Mouse (Mus musculus) embryonic facial prominence, embryonic 10.5 days (tissue): ENCODE data around the gene Cntln. TPM values are rescaled to one million over a fixed set of nuclear protein-coding genes. Genes with fewer than 3 reads are reported as not detected.

ENCODE experiments used
- DNase-seq: peaks from one replicate; pipeline ENCODE4 v3.0.0-alpha.2; 2017; ENCODE audit warnings: low spot score
- H3K27ac ChIP-seq: fragments of 300-500 bp; sonication (generic); replicated peaks from 2 replicates; pipeline ENCODE4 v1.5.1; 2016; ENCODE audit warnings: mild to moderate bottlenecking
- H3K27me3 ChIP-seq: fragments of 300-500 bp; sonication (generic); replicated peaks from 2 replicates; pipeline ENCODE4 v1.6.1; 2016; ENCODE audit warnings: low read depth, mild to moderate bottlenecking; ENCODE audit not compliant: poor library complexity, severe bottlenecking
- H3K36me3 ChIP-seq: fragments of 300-500 bp; sonication (generic); replicated peaks from 2 replicates; pipeline ENCODE4 v1.6.1; 2016; ENCODE audit warnings: mild to moderate bottlenecking, moderate library complexity
- H3K4me1 ChIP-seq: fragments of 300-500 bp; sonication (generic); 2 replicates; pipeline ENCODE4 v1.6.1; 2016
- H3K4me3 ChIP-seq: fragments of 300-500 bp; sonication (generic); 2 replicates; pipeline ENCODE4 v1.5.1; 2016; ENCODE audit warnings: mild to moderate bottlenecking, moderate library complexity
- H3K9me3 ChIP-seq: fragments of 300-500 bp; sonication (generic); 2 replicates; pipeline ENCODE4 v1.6.1; 2016; ENCODE audit warnings: mild to moderate bottlenecking
- whole genome bisulfite sequencing: fragments of 180-500 bp; shearing (Covaris S2); methylation state at CpG from one replicate; pipeline ENCODE4 v1.1.7; 2016; 5-methylcytosine and 5-hydroxymethylcytosine counted together
- polyA plus RNA-seq: library from polyadenylated mRNA; unstranded; fragments of >200 nt; fragmentation: Nextera tagmentation; extraction: Ambion mirVana; gene quantifications from 2 replicates; pipeline ENCODE4 v1.2.1, GENCODE M21; 2016

Cntln gene
- polyA plus RNA-seq, 1 experiment from 2014 or later, result 6.5 TPM

- no peaks in the 10 kb centered on the region for H3K9me3 ChIP-seq
- DNase-seq, result no peak
- WGBS, result 86% methylated on average over 4 of the region's 4 CpGs
- no peaks in the 10 kb centered on the region for H3K27me3 ChIP-seq
- H3K36me3 ChIP-seq, result no peaks in the 10 kb centered on the region
- H3K4me3 ChIP-seq, result no peak overlapping the region
- no peak overlapping the region for H3K27ac ChIP-seq
- no peaks in the 10 kb centered on the region for H3K4me1 ChIP-seq
These were observed 291.4 kb downstream of the Cntln start for GRCm38 (mm10) chr4:85175466-85175865.

- 88% methylated on average over 9 of the region's 9 CpGs for WGBS
These were observed 294.4 kb downstream of the Cntln start for GRCm38 (mm10) chr4:85178394-85179051.

More at GRCm38 (mm10) chr4:85178394-85179051, 294.4 kb downstream of the Cntln start:
- H3K9me3 ChIP-seq, result no peaks in the 10 kb centered on the region
- no peaks in the 10 kb centered on the region for H3K27me3 ChIP-seq
- H3K27ac ChIP-seq, result no peak overlapping the region
- no peak overlapping the region for H3K4me3 ChIP-seq
- no peaks in the 10 kb centered on the region for H3K36me3 ChIP-seq
- DNase-seq, result no peak
- no peaks in the 10 kb centered on the region for H3K4me1 ChIP-seq

Other genes with a start within 250 kb of the Cntln start
- 13.0 and 22.2 TPM in 2 replicates for gene Bnc2, start 209.0 kb upstream of the Cntln start, polyA plus RNA-seq